Mouse (Mus musculus) bone marrow macrophage, adult 2 months (primary cell): Measurements from ENCODE around the gene Map4.

Experiments
- CTCF ChIP-seq: IDR thresholded peaks from 2 replicates; pipeline ENCODE4 v1.5.1; 2012; ENCODE audit warnings: low read depth, mild to moderate bottlenecking, low read length, moderate library complexity
- POLR2A ChIP-seq: IDR thresholded peaks from 2 replicates; pipeline ENCODE4 v1.6.1; 2012; ENCODE audit warnings: mild to moderate bottlenecking, low read depth, low read length, borderline replicate concordance

DNA sequence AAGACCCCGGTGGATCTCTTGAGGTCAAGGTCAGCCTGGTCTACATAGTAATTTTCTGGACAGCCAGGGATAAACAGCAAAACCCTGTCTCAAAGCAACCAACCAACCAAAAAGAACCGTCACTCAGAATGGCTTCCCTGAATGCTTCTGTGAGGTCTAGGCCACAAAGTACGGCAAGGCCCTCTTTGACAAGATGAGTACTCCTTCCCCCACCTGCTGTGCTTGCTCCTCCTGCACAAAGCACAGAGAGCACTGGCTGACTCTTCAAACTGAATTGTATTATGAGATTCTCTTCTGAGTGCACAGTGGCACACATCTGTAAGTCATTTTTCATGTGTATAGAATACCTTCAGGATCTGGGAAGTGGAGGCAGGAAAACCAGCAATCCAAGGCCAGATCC, 166.5 kb downstream of the Map4 start:
- TF ChIP-seq CTCF (no peak), POLR2A (no peak)
